Mouse (Mus musculus) heart, postnatal 0 days (tissue): ENCODE measurements at regions not wholly inside any gene's neighbourhood (a gene's known extent, or its start where the extent isn't known, plus 50 kb on each side); places are given as distances from the start of the nearest gene placed in this dataset.

Experiments used
- CTCF ChIP-seq: IDR thresholded peaks from 2 replicates; pipeline ENCODE4 v1.5.1; 2016; ENCODE audit warnings: antibody characterized with exemption, control low read depth, low read depth
- EP300 ChIP-seq: IDR thresholded peaks from 2 replicates; pipeline ENCODE4 v1.6.1; 2016; ENCODE audit warnings: antibody characterized with exemption, low read depth

- TF ChIP-seq CTCF = no peak
- no peak for TF ChIP-seq EP300
Observed at GRCm38 (mm10) chr14:100735276-100735675, 450.8 kb upstream of the Klf12 start.
